Comparison of ENCODE assay signal across 7 mouse cellular contexts in the genomic region with DNA sequence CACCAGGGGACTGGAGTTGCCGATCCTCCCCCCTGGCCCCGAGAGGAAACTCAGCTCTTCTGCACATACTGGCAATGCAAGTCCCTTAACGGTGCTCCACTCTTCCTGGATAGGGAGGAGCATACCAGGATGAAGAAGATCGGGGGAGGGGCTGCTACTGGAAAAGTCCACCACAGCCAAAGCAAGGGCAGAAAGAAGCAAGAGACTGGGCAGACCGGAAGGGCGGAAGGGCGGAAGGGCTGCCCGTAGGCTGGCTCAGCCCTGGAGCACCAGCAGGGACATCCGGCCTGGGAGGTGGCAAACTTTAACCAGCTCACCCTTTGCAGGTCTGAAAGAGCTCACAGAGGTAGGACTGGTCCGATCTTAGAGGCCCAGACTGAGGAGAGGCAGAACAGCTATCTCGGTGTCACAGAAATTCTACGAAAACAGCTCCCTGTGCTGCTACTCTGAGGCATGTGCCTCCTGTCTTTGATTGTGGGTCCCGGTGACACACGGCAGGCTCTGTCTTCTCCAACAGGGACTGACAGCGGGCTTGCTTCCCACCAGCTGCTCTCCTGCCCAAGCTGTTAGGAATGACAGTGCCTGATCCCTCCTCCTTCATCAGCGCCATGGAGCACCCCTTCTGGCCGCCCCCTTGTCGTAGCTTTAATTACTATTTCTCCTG.
DNase-seq lines count a peak whose midpoint lies in the region; ATAC-seq lines count a peak whose summit lies in the region.

No protein-coding gene starts in this region.

- H3K27ac ChIP-seq in hindbrain, embryonic 15.5 days (replicated peaks) = peak overlapping the region; percentile 59
- peak overlapping the region; percentile 62 for H3K27ac ChIP-seq in lung, embryonic 15.5 days

- H3K4me3 ChIP-seq in hindbrain, embryonic 15.5 days = no peak overlapping the region
- no peak overlapping the region for H3K4me3 ChIP-seq in lung, embryonic 15.5 days

- peak; percentile 45 for DNase-seq in retina, postnatal 1 day
- DNase-seq in retina, embryonic 14.5 days (ENCODE audit: low spot score) = no peak
- no peak for DNase-seq in layer of hippocampus, adult 9-11 months
- DNase-seq in layer of hippocampus, adult 8-10 months (ENCODE audit: low spot score in 2 of 2) = no peak

- H3K27me3 ChIP-seq in hindbrain, embryonic 15.5 days = no peaks in the 10 kb centered on the region
- H3K27me3 ChIP-seq in lung, embryonic 15.5 days = no peaks in the 10 kb centered on the region

- no peak overlapping the region for H3K4me2 ChIP-seq in hindbrain, embryonic 15.5 days
- no peak overlapping the region for H3K4me2 ChIP-seq in lung, embryonic 15.5 days

- no peaks in the 10 kb centered on the region for H3K9me3 ChIP-seq in hindbrain, embryonic 15.5 days
- H3K9me3 ChIP-seq in lung, embryonic 15.5 days = no peaks in the 10 kb centered on the region

- no peak overlapping the region; the same call in 1 of the 2 replicates for H3K9ac ChIP-seq in hindbrain, embryonic 15.5 days
- H3K9ac ChIP-seq in lung, embryonic 15.5 days = no peak overlapping the region

- ATAC-seq in hindbrain, embryonic 15.5 days (ENCODE audit: low FRiP score, low read depth) = no peak
- peak; percentile 30; the same call in 1 of the 2 replicates for ATAC-seq in lung, embryonic 15.5 days (ENCODE audit: borderline replicate concordance, extremely low read depth, low FRiP score, low TSS enrichment)
- ATAC-seq in erythroid progenitor cell, adult 5-6 weeks (replicated peaks; ENCODE audit: low FRiP score, poor library complexity, severe bottlenecking) = no peak

- 61% methylated on average over 18 of the region's 18 CpGs for WGBS in hindbrain, embryonic 15.5 days
- WGBS in lung, embryonic 15.5 days = 55% methylated on average over 18 of the region's 18 CpGs

- H3K4me1 ChIP-seq in hindbrain, embryonic 15.5 days (replicated peaks) = peaks cover 73% of the 10 kb centered on the region
- peaks cover 17% of the 10 kb centered on the region for H3K4me1 ChIP-seq in lung, embryonic 15.5 days

- H3K36me3 ChIP-seq in hindbrain, embryonic 15.5 days = no peaks in the 10 kb centered on the region
- H3K36me3 ChIP-seq in lung, embryonic 15.5 days = no peaks in the 10 kb centered on the region
